Mouse (Mus musculus) T-helper 17 cell (primary cell): ENCODE measurements around the gene Rgl3.

ENCODE experiments used
- in situ Hi-C, 2 experiments: fragments of 300-600 bp; cut with MboI, MseI; formaldehyde crosslinking; loops; 1 replicate in 1 of 2; 2 replicates in 1 of 2; pipeline ENCODE4 v1.15.1; 2025; ENCODE audit warnings: high pct_unique_total_duplicates in 2 of 2

The Rgl3 gene

GRCm38 (mm10) chr9:21923490-21924098 lies 65.7 kb downstream of the Rgl3 start:
- in situ Hi-C loops, result no loop called here

- in situ Hi-C loops, result no loop called here
Observed at GRCm38 (mm10) chr9:21923036-21923435, 66.2 kb downstream of the Rgl3 start.
